Mouse (Mus musculus) layer of hippocampus, adult 11-12 months (tissue): Measurements from ENCODE around the gene Pisd.
A peak's percentile ranks its signal among the peaks of the same experiment; 100 is the strongest.
"Not testable (repeated sequence)": the region's sequence is repeated elsewhere in the genome, so short reads cannot be mapped to it uniquely, and the experiment has no call there.

ENCODE experiments used
- DNase-seq: peaks from one replicate; pipeline ENCODE4 v3.0.0; 2022; ENCODE audit warnings: low spot score

Pisd gene

DNA sequence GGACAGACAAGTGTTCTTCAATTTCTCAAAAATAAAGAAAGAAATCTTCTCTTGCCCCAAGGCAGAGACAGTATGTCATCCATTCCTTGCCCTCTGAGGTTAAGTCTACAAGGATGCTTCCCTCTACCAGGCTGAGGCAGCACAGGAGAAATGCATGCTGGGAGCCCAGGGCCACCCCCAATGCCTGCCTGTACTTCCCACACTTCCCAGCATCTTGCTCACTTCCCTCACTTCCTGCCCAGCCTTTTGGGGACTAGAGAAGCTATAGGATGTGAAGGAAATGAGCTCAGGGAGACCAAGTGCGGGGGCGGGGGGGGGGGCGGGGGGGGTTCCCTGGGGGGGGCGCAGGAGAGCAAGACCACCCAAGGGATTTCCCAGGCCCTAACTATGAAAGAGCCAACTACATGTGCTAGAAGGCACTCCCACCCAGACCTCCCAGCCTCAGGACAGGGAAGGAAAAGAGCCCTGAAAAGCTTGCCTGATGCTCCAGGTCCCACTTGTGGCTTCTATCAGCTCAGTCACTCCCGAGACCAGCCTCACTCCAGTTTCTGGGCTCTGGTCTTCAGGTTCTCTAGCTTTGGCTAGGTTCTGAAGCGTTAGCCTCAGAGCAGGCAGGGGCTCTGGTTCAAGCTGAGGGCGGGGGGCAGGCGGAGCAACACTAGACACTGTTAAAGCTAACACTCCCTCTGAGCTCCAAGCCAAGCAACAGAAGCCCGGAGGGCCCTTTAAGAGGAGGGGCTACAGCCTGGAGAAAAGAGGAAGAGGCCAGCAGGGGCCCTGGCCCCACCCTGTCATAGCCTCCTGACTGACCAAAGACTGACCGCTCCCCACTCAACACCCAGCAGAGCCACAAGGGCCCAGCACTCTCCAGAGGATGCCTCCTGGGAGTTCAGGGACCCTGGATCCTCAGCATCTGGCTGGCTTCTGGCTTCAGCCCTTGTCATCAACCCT lies 39.5 kb downstream of the Pisd start:
- DNase-seq: peak; percentile 82

DNA sequence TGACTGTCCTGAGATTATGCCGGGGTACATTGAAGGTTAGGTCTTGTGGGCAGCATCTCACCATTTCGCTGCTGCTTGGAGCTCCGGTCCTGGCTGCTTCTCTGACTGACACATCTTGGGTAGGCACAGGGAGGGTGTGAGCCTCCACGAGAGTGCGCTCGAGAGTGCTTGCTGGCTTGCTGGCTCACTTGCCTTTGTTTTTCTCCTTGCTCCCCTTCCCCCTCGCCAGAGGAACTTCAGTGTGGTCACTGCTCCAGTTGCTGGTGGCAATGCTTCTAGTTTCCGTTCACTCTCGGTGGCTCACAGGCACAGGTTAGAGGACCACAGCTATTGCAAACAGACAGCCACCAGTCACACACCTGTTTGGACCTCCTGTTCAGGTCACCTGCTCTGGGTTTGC lies 43.3 kb downstream of the Pisd start:
- peak; percentile 88 for DNase-seq

DNA sequence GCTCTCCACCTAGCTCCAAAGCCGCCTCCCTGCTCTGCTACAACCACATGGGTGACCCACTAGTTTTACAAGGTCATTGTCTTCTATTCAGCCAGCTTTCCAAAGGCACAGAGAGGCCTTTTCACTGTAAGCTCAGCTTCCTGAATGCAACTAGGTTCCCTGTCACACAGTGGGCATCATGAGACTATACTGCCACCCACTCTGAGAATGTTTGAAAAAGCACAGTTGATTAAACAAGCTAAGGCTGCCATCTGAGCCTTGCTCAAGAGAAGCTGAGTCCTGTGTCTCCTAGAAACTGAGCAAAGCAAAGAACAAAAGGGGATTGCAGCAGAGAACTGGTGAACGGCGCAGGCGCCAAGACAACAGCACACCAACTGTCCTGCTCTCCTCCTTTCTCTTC lies 44.1 kb downstream of the Pisd start:
- DNase-seq: peak; percentile 67

DNA sequence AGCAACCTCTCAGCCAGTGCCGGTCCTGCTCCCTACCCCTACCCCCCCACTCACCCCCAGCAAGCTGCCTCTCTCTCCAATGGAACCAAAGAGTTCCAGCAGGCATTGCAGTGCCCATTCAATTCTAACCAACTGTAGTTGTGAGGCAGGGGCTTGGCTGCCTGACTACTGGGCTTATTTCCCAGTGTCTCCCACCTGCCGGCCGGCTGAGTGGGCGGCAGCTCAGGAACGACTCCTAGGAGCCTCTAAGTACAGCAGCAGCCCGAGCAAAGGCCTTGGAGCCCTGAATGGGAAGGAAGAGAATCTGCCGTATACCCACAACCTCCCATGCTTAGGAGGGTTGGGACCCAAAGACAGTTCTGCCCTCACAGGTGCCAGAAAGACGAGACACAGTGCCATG lies 44.6 kb downstream of the Pisd start:
- DNase-seq: not testable (repeated sequence)

DNA sequence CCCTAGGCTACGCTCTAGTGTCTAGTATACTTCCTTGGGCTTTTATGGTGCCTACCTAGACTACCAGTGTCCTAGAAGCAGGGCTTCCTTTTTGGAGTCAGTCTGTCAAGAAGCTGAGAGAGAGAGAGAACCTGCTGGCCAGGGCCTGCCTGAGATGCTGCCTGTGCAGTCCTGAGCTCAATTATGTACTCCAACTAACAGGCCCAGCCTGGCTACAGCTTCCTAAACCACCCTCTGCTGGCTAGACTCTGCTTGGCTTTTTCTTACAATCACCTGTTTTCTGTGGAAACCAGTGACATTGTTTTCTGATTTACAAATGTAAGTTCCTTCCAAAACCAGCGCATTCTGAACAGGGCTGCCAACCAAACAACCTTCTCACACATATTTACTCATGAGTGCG lies 45.3 kb downstream of the Pisd start:
- DNase-seq: no peak

DNA sequence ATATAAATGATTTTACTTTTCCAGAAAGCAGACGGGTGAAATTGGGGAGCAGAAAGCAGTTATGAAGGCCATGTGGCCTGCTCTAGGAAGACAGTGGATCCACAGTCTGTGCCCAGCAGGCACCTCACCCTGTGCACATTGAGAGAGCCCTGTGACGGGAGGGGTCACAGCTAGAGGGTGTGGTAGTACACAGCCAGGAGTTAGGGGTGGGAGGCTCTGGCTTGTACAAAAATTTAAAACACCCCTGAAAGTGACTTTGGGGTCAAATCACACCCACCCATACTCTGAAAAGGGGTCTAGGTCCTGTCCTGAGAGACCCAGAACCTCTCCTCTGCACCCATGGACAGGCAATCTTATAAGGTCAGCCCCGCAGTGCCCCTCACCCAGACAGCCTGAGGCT lies 48.7 kb downstream of the Pisd start:
- DNase-seq: not testable (repeated sequence)

- no peak for DNase-seq
Measured at GRCm38 (mm10) chr5:32735779-32736178, 49.7 kb downstream of the Pisd start.

GRCm38 (mm10) chr5:32733892-32734291 lies 51.6 kb downstream of the Pisd start:
- not testable (repeated sequence) for DNase-seq

DNA sequence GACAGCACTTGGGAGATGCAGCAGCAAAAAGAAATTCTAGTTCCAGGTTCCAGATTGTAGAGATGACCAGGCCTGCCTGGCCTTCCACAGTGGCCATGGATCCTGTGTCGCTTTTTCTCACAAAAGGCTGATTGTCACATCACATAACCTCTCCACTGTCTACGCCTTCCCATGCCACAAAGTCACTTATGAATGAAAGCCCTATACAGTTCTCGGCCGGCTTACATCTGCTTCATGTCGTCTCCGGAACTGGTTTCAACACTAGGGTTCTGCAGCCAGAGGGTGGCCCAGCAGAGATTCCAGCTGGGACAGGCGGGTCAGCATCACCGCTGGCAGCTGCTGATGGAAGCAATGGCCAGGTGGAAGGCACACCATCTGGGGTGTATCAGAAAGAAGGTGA lies 56.6 kb downstream of the Pisd start:
- DNase-seq: no peak

GRCm38 (mm10) chr5:32728300-32728699 lies 57.1 kb downstream of the Pisd start:
- DNase-seq: no peak

DNA sequence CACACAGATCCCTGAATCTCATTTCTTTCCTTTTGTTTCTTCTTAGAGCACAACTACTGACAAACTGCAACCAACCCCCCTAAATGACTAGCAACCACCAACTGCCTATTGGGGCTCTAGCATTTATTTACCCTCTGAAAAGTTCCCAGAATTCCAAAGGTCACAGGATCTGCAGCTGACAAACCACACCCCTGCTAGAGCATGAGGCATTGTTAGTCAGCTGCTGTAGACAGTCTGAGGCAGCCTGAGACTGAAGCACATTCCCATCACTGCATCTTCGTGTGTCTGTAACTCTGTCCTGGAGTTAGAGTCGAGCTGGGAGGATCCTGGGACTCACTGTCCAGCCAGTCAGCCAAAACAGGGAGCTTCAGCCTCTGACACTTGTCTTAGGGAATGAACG lies 60.0 kb downstream of the Pisd start:
- DNase-seq: not testable (repeated sequence)

DNA sequence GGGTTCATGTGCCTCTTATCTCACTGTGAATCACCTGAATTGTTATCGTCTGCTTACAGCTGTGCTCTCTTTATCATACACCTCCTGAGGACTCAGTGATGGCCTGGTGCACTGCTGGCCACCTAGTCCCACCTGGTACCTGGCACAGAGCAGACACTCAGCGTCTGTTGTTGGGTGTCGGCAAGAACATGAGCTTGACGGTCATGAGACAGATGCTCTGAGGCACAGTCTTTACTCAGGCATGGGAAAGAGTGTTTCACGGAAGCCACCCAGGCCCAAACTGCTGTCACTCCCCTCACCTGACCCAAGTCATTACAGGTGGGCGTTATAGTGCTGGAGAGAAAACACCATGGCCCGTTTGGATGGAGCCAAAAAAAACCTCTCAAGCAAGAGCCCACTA lies 61.5 kb downstream of the Pisd start:
- DNase-seq: no peak

DNA sequence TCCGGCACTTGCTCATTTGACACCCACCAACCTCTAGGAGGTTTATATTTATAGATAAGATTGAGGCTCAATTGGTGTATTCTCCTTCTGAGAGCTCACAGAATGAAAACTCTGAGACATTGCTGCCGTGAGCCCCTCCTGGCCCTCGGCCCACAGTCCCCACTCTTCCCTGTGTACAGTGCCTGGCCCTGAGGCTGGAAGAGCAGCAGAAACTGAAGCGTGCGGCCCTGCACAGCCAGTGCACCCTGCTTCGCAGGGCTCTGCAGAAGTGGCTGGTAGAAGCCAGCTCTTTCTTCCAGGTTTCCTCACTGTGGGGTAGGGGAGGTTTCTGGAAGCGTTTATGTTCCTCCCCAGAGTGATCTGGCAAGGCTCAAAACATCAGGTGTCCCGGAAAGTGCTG lies 62.7 kb downstream of the Pisd start:
- DNase-seq: not testable (repeated sequence)

DNA sequence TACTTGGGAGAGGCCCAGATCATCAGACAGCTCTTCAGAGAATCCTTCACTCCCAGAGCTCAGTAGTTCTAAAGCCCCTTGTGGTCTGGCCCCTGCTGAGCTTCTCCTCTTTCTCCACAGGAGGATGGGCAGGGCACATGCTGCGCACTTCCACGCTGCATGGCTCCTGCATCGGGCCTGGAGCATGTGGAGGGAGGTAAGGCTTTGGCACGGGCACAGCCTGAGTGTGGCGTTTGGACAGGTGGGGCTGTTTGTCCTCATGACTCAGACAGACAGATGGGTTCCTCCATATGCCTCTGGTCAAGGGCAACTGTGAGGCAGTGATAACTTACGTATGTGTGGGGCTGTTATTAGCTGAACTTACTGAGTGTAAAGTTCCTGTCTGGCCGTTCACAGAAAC lies 63.2 kb downstream of the Pisd start:
- no peak for DNase-seq

DNA sequence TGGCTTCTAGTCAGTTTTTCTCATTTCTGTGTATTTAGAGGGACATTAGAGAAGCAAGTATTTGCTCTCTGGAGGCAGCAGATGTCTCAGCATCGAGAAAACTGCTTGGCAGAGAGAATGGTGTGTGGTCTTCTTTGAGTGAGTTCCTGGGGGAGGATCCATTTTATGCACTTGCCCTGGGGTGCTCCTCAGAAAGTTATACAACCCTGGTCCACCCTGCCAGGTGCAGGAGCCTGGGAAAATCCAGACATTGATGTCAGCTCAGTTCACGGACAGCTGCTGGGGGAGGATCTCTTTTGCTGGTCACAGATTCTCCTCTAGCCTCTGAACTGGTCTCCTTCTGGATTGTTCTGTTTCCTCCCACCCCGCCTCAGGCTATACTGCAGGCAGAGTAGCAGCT lies 64.1 kb downstream of the Pisd start:
- no peak for DNase-seq

DNA sequence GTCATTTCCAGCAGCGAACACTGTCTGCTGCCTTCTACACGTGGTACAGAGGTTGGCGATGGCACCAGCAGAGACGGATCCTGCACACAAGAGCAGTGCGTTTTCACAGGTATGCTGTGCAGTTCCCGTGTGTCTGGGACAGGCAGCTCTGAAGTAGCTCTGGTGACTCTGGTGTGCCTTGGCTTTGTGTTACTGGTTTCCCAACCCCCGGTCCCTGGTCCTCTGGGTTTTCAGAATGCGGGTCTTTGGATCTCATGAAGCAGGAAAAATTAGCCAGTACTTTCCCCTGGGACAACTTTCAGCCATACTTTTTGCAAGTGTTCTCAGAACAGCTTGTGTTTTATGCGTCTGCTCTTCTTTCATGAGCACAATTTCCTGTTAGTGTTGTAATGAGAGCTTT lies 65.0 kb downstream of the Pisd start:
- DNase-seq: no peak

DNA sequence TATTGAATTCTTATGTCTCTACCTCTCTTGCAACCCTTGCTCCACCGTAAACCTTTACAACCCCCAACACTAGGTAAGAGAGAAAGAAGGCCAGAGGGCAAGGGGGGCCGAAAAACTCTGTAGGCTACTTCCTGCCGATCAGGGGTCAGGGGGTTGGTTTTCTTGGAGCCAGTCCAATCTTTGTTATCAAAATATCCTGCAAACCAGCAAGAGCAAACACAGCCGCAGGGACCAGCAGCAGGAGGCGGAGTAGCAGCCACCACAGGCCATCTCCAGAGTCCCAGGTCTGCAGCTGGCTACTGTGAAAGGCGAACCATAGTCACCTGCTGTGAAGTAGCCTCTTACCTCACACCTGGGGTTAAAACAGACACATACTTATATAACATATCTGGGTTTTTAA lies 66.5 kb downstream of the Pisd start:
- DNase-seq: no peak

- no peak for DNase-seq
Measured at GRCm38 (mm10) chr5:32717726-32718125, 67.7 kb downstream of the Pisd start.

DNA sequence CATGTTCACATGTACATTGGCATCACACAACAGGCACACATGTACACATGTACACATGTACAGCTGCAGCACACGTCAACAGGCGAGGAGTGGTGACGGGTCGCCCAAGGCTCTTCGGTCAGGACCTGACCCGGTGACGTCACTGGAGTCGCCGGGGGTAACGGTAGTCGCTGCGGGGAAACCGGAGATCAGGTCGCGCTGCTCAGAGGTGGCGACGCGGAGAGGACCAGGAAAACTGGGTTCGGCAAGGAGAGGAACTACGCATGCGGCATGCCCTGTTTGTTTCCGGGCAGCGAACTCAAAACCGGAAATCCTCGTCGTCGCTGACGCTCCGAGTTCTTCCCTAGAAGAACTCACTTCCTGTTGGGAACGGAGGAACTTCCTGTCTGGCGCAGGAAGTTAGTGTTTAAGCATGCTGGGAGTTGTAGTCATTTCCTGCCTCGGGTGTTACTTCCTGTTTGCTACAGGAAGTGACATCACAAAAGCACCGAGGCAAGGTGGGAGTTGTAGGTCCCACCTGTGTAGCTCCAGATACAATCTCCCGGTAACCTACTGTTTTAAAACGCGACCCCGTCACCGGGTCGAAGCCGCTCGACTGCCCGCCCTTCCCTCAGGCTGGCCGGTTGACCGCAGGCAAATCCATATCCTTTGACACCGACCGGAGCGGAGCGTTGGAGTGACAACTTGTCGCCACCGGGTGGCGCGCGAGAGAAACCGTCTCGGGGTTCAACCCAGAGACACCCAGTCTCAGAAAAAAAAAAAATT lies 71.6 kb downstream of the Pisd start:
- DNase-seq: peak; percentile 90

GRCm38 (mm10) chr5:32713042-32713702 lies 72.3 kb downstream of the Pisd start:
- DNase-seq: no peak

GRCm38 (mm10) chr5:32712221-32713041 lies 73.0 kb downstream of the Pisd start:
- no peak for DNase-seq

DNA sequence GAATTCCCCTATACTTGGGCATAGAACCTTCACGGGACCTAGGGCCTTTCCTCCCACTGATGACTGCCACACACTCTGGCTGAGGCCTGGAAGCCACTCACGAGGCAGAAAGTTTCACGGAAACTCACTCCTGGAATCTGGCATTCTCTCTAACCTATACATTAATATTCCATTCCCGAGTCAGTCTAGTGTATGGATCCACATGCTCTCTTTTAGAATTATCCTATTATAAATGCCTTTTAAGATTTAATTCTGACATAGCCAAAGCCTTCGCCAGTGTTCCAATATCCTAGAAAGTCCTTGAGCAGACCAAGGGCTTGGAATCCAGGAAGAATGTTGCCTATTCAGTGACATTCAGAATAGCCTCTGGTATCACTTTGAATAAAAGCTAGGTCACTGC lies 74.0 kb downstream of the Pisd start:
- no peak for DNase-seq
